Mouse (Mus musculus) embryonic facial prominence, embryonic 11.5 days (tissue): ENCODE measurements at regions not wholly inside any gene's neighbourhood (a gene's known extent, or its start where the extent isn't known, plus 50 kb on each side); places are given as distances from the start of the nearest gene placed in this dataset.

Source experiments
- ATAC-seq: fragments of 200-750 bp; cut with Nextera tagmentation; replicated peaks from 2 replicates; pipeline ENCODE4 v1.8.0; 2017; ENCODE audit warnings: low read depth; ENCODE audit not compliant: insufficient number of reproducible peaks, low FRiP score, low TSS enrichment
- DNase-seq: peaks from one replicate; pipeline ENCODE4 v3.0.0-alpha.2; 2015; ENCODE audit warnings: low spot score
- H3K27ac ChIP-seq: fragments of 300-500 bp; sonication (generic); replicated peaks from 2 replicates; pipeline ENCODE4 v1.5.1; 2014; ENCODE audit warnings: mild to moderate bottlenecking, low read depth, low read length, control low read depth
- H3K27me3 ChIP-seq: fragments of 300-500 bp; sonication (generic); 2 replicates; pipeline ENCODE4 v1.6.1; 2014; ENCODE audit warnings: mild to moderate bottlenecking, low read length, moderate library complexity, mixed read lengths; ENCODE audit not compliant: control insufficient read depth, insufficient read depth
- H3K36me3 ChIP-seq: fragments of 300-500 bp; sonication (generic); replicated peaks from 2 replicates; pipeline ENCODE4 v1.6.1; 2014; ENCODE audit warnings: low read depth, mild to moderate bottlenecking, low read length, moderate library complexity, mixed read lengths; ENCODE audit not compliant: control insufficient read depth, insufficient read depth
- H3K4me1 ChIP-seq: fragments of 300-500 bp; sonication (generic); 2 replicates; pipeline ENCODE4 v1.6.1; 2014; ENCODE audit warnings: low read length, mixed read lengths; ENCODE audit not compliant: control insufficient read depth, insufficient read depth
- H3K4me2 ChIP-seq: fragments of 300-500 bp; sonication (generic); 2 replicates; pipeline ENCODE4 v1.6.1; 2014; ENCODE audit warnings: low read depth, mild to moderate bottlenecking, control low read depth, low read length, moderate library complexity
- H3K4me3 ChIP-seq: fragments of 300-500 bp; sonication (generic); 2 replicates; pipeline ENCODE4 v1.5.1; 2014; ENCODE audit warnings: low read depth, low read length, control low read depth
- H3K9ac ChIP-seq: fragments of 300-500 bp; sonication (generic); replicated peaks from 2 replicates; pipeline ENCODE4 v1.6.1; 2014; ENCODE audit warnings: mild to moderate bottlenecking, control low read depth, low read length
- H3K9me3 ChIP-seq: fragments of 300-500 bp; sonication (generic); replicated peaks from 2 replicates; pipeline ENCODE4 v1.6.1; 2016; ENCODE audit warnings: mild to moderate bottlenecking, low read length, inconsistent platforms, mixed read lengths; ENCODE audit not compliant: control insufficient read depth
- WGBS: fragments of 180-500 bp; shearing (Covaris S2); extraction: QIAGEN DNeasy Blood & Tissue Kit; methylation state at CpG from one replicate; pipeline ENCODE4 v1.1.7; 2014; 5-methylcytosine and 5-hydroxymethylcytosine counted together

DNA sequence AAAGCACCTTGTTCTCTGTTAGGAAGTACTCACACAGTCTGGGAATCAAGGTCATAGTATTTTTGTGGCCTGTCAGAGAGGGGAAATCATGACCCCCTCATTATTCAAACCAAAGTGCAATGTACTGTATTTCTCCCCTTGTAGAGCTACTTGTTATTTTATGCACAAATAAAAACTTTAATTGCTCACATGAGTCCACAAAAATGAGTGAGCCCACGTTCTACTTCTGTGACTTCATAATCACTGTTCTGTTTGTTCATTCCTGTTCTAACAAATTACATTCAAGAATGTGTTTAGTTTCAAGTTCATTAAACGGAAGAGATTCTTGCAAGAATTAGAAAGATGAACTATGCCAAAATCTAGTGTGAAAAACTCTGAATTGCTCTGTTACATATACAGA lies 623.1 kb downstream of the Stpg2 start:
- Histone ChIP-seq H3K4me1 (no peaks in the 10 kb centered on the region), H3K4me2 (no peak overlapping the region), H3K27me3 (no peaks in the 10 kb centered on the region), H3K27ac (no peak overlapping the region), H3K36me3 (no peaks in the 10 kb centered on the region), H3K9me3 (no peaks in the 10 kb centered on the region), H3K9ac (no peak overlapping the region), H3K4me3 (no peak overlapping the region)
- no peak for DNase-seq
- WGBS = 71% methylated on average over 2 of the region's 2 CpGs
- no peak for ATAC-seq

DNA sequence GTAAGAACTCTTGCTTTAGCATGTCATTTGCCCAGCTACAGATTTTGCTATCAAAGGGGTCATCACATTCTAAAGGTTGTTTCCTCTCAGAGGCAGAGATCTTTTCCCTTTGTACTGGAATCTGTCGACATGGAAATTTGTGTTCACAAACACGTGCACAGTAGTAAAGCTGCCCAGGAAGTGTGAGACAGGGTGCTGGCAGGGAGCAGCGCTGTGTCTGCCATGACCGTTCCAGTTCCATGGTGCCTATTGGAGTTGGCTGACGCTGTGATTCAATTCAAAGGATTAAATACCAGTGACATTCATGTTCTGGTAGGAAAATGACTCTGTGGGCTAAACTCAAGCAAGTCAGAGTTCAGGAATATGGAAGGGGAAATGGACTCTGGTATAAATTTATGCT lies 627.1 kb downstream of the Stpg2 start:
- Histone ChIP-seq H3K9ac (no peak overlapping the region), H3K4me3 (no peak overlapping the region), H3K9me3 (no peaks in the 10 kb centered on the region), H3K27me3 (no peaks in the 10 kb centered on the region), H3K4me1 (no peaks in the 10 kb centered on the region), H3K36me3 (no peaks in the 10 kb centered on the region), H3K27ac (no peak overlapping the region), H3K4me2 (no peak overlapping the region)
- no peak for ATAC-seq
- DNase-seq = no peak
- 87% methylated on average over 5 of the region's 5 CpGs for WGBS

DNA sequence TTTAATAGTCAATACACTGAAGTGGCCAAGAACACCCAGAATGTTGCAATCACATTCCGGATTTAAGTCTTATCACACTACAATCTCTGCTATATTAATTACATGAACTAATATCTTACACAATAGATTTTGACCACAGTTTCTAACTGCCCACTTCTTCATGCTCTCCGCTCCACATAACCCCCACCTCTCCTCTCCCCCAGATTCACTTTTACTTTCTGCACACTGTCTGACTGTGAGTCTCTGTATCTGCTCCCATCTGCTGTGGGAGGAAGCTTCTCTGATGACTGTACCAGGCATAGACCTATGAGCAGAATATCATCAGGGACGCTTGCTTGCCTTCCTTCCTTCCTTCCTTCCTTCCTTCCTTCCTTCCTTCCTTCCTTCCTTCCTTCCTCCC lies 636.5 kb downstream of the Stpg2 start:
- Histone ChIP-seq H3K4me3 (no peak overlapping the region), H3K4me1 (no peaks in the 10 kb centered on the region), H3K27ac (no peak overlapping the region), H3K36me3 (no peaks in the 10 kb centered on the region), H3K9me3 (no peaks in the 10 kb centered on the region), H3K27me3 (no peaks in the 10 kb centered on the region), H3K4me2 (no peak overlapping the region), H3K9ac (no peak overlapping the region)
- ATAC-seq (no peak), DNase-seq (no peak)
- 84% methylated on average over 3 of the region's 3 CpGs for WGBS

DNA sequence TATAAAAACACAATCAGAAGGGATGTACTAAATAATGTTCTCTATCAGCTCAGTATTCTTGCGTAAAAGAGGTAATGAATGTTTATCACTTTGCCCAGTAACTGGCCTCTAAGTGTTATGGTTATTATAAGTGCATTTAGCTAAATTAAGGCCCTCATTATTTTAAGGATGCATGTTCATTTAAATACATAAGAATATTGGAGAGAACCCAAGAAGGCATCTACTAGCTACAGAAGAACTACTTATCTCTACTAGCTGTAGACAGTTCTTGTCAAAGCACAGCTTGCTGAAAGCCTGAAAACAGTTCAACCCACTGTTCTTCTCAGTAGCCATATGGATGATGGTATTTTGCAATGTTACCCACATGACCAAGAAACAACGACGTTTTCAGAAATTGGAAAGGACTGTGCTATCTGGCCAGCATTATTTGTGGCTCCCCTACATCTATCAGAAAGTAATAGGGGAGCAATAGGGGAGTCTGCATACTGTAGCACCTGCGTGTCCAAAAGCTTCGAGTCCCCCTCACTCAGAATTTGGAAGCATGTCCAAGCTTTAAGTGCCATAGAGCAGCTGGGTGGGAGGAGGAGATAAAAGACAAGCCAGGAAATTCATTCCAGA lies 637.6 kb downstream of the Stpg2 start:
- 93% methylated on average over 5 of the region's 5 CpGs for WGBS
- Histone ChIP-seq H3K4me2 (no peak overlapping the region), H3K27ac (no peak overlapping the region), H3K4me1 (no peaks in the 10 kb centered on the region), H3K27me3 (no peaks in the 10 kb centered on the region), H3K4me3 (no peak overlapping the region), H3K36me3 (no peaks in the 10 kb centered on the region), H3K9ac (no peak overlapping the region), H3K9me3 (no peaks in the 10 kb centered on the region)
- no peak for ATAC-seq
- no peak for DNase-seq

DNA sequence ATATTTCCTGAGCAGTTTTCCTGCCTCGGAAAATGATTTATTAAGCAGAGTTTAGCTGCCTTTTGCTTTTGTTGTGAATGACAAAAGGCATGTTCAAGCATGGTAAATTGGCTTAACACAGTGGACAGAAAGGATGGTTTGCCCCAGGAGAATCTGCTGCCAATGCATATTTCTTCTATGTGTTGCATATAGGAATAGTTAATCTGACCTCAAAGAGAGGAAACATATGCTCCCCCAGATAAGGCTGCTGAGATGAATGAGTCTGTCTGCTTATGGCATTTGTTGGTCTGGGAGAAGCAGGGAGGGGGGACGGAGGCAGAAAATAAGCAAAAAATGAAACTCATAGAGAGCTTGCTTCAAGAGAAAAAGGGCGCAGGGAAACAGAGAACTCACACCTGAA lies 638.9 kb downstream of the Stpg2 start:
- ATAC-seq (no peak), DNase-seq (no peak)
- H3K36me3 ChIP-seq = no peaks in the 10 kb centered on the region
- no peak overlapping the region for H3K4me2 ChIP-seq
- H3K27ac ChIP-seq = no peak overlapping the region
- no peaks in the 10 kb centered on the region for H3K9me3 ChIP-seq
- H3K27me3 ChIP-seq = no peaks in the 10 kb centered on the region
- no peak overlapping the region for H3K4me3 ChIP-seq
- H3K4me1 ChIP-seq = no peaks in the 10 kb centered on the region
- no peak overlapping the region for H3K9ac ChIP-seq
- WGBS = 79% methylated on average over 3 of the region's 3 CpGs

DNA sequence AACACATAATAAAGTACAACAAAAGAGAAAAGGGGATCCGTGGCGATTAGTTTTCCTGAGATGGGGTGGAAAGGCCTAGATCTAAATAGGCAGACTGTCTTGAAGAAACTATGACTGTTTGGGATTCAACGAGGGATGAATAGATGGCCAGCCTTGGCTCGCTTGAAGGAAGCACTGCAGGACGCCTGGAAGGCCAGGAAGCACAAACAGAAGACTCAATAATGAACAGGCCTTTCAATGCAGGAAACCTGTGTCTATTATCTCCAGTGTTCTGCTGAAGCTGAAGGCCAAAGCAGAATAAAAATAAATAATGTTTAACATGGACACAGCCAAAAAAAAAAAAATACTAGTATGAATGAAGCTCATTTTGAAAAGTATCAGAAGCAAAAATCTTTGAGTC lies 642.3 kb downstream of the Stpg2 start:
- Histone ChIP-seq H3K27ac (no peak overlapping the region), H3K4me1 (no peaks in the 10 kb centered on the region), H3K4me2 (no peak overlapping the region), H3K36me3 (no peaks in the 10 kb centered on the region), H3K4me3 (no peak overlapping the region), H3K9ac (no peak overlapping the region), H3K9me3 (no peaks in the 10 kb centered on the region), H3K27me3 (no peaks in the 10 kb centered on the region)
- DNase-seq (no peak), ATAC-seq (no peak)
- 49% methylated on average over 5 of the region's 5 CpGs for WGBS

DNA sequence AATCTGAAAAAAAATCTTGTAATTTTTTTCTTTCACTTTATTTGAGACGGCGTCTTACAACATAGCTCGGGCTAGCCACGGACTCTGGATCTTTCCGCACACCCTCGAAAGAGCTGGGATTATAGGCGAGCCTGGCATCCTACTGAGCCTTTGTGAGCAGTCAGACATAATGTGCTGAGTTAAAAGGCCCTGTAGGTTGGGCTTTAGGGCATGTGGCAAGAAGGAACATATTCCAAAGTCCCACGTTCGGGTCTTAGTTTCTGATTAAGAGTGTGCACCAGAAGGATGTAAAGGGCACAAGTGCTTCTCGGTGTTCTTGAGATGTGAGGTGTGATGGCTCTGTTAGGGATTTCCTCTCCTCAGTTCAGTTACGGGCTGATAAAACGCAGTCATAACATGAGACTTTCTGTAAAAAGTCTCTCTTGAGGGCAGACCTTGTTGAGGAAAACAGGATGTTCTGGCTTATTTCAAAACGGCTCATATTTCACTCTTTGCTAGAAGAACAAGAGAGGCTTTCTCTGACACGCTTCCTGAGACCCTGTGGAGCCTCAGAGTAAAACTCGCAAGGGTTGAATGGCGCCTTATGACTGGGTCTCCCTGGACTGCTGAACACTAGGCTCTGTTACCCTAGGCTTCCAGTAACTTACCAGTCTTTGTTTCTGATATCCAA lies 654.6 kb downstream of the Stpg2 start:
- Histone ChIP-seq H3K4me1 (no peaks in the 10 kb centered on the region), H3K4me3 (no peak overlapping the region), H3K27me3 (no peaks in the 10 kb centered on the region), H3K36me3 (no peaks in the 10 kb centered on the region), H3K4me2 (no peak overlapping the region), H3K27ac (peak overlapping the region; percentile 66), H3K9me3 (no peaks in the 10 kb centered on the region), H3K9ac (0 out of 2 replicates have a peak overlapping the region, but pooled peaks have one; percentile 10)
- peak; percentile 93 for ATAC-seq
- WGBS = 32% methylated on average over 16 of the region's 16 CpGs
- peak; percentile 85 for DNase-seq

DNA sequence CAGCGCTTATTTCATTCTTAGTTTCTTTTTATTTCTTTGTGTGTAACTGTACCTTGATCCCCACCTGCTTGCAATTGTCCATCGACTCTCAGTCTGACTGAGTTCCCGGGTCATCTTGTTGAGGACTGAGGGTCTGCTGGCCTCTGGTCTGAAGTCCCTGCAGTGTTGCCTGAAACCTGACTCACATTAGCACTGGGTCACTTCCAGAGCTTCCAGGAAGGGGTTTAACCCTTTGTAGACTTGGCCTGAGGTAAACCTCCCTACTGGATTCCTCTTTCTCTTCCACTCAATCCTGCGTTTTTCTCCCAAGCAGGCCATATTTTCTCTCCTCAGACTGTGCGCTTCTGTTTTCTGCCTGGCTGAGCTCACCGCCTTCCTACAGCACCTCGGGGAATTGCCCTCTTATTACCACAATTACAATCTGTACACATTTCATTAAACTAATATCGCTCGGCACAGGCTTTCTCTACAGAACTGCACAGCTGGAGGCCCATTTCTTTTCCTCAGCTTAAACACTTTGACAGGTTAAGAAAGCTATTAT lies 655.4 kb downstream of the Stpg2 start:
- peak overlapping the region; percentile 66 for H3K27ac ChIP-seq
- no peaks in the 10 kb centered on the region for H3K36me3 ChIP-seq
- H3K4me2 ChIP-seq = 0 out of 2 replicates have a peak overlapping the region, but pooled peaks have one; percentile 16
- ATAC-seq (peak; percentile 74), DNase-seq (peak; percentile 74)
- no peaks in the 10 kb centered on the region for H3K27me3 ChIP-seq
- H3K9ac ChIP-seq = no peak overlapping the region; the same call in 1 of the 2 replicates
- H3K9me3 ChIP-seq = no peaks in the 10 kb centered on the region
- no peaks in the 10 kb centered on the region for H3K4me1 ChIP-seq
- no peak overlapping the region for H3K4me3 ChIP-seq
- WGBS = 11% methylated on average over 9 of the region's 9 CpGs
